Mouse (Mus musculus): Measurements from ENCODE around the gene Wnt3a. TPM values are rescaled to one million over a fixed set of nuclear protein-coding genes. Genes with fewer than 3 reads are reported as not detected.

The Wnt3a gene
- polyA plus RNA-seq, 1 experiment: 0.28 TPM

DNA sequence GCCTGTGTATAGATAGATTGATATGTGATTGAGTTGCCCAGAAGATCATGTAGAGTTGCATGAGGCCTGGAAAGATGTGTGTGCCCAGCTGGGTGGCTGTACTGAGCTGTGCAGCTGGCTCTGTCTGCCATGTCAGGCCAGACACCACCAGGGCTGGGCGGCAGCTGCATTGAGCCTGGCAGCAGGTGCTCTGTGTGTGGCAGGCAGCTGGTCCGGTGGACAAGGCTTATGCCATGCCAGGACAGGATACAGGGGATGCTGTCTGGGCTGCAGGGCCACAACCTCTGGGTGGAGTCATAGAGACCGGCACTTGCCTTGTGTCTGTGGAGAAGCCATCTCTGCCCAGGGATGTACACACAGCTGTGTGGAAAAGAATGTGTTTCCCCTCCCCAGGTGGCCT, 32.4 kb upstream of the Wnt3a start:
- Histone ChIP-seq H3K27ac (ENCODE audit: control insufficient read depth, insufficient read depth, low read length) (no peak overlapping the region), H3K4me1 (replicated peaks; ENCODE audit: control insufficient read depth, insufficient read depth, low read length) (no peaks in the 10 kb centered on the region), H3K36me3 (ENCODE audit: control insufficient read depth, insufficient read depth, low read length) (no peaks in the 10 kb centered on the region), H3K27me3 (ENCODE audit: control insufficient read depth, insufficient read depth, low read length) (no peaks in the 10 kb centered on the region), H3K4me3 (ENCODE audit: control insufficient read depth, insufficient read depth, low read length) (no peak overlapping the region)
- DNase-seq: no peak
- no peak for TF ChIP-seq POLR2A (IDR thresholded peaks at IDR 0.05; ENCODE audit: control insufficient read depth, extremely low read depth, insufficient read depth, low read length, poor library complexity)
- TF ChIP-seq CTCF (IDR thresholded peaks at IDR 0.05; ENCODE audit: borderline replicate concordance, control insufficient read depth, extremely low read depth, insufficient read depth, low read length, poor library complexity): no peak
- WGBS: 90% methylated on average over 3 of the region's 3 CpGs

DNA sequence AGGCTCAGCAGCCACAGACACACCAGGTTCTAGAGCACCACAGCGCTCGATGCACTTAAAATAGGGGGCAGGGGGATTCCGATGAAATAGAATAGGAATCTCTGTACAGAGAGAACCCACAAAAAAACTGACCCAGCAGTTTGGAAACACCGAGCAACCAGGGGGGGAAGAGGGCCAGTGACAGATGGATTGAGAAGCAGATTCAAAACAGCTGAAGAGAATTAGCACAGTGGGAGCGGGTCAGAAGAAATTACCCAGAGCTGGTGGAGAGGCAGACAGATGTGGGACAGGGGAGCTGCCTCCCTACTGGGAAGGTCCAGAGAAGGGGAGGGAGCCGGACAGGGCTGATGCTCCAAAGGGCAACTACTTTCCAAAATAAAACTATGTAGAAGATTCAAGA, 26.0 kb upstream of the Wnt3a start:
- H3K27me3 ChIP-seq (ENCODE audit: control insufficient read depth, insufficient read depth, low read length): no peaks in the 10 kb centered on the region
- H3K27ac ChIP-seq (ENCODE audit: control insufficient read depth, insufficient read depth, low read length): no peak overlapping the region
- H3K36me3 ChIP-seq (ENCODE audit: control insufficient read depth, insufficient read depth, low read length): no peaks in the 10 kb centered on the region
- no peaks in the 10 kb centered on the region for H3K4me1 ChIP-seq (replicated peaks; ENCODE audit: control insufficient read depth, insufficient read depth, low read length)
- no peak for DNase-seq
- H3K4me3 ChIP-seq (ENCODE audit: control insufficient read depth, insufficient read depth, low read length): no peak overlapping the region
- 91% methylated on average over 6 of the region's 6 CpGs for WGBS
- TF ChIP-seq CTCF (IDR thresholded peaks at IDR 0.05; ENCODE audit: borderline replicate concordance, control insufficient read depth, extremely low read depth, insufficient read depth, low read length, poor library complexity): no peak
- TF ChIP-seq POLR2A (IDR thresholded peaks at IDR 0.05; ENCODE audit: control insufficient read depth, extremely low read depth, insufficient read depth, low read length, poor library complexity): no peak

DNA sequence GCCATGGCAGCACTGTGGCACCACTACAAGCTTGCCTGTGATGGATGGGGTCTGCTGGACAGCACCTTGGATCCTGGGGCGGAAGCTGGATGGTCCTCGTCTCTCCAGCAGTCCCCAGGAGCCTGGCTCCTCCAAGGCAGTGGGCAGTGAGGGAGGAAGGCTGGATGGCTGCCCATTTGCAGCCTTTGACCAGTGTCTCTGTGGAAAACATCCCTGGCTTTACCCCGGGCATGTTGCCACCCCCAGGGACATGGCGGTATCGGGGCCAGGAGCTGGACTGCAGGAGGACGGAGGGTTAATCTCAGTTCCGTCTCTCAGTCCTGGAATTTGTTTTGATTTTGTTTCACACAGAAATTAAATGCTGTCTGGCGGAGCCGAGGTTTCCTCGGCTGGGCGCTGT, 23.4 kb upstream of the Wnt3a start:
- 87% methylated on average over 11 of the region's 11 CpGs for WGBS
- no peaks in the 10 kb centered on the region for H3K36me3 ChIP-seq (ENCODE audit: control insufficient read depth, insufficient read depth, low read length)
- no peaks in the 10 kb centered on the region for H3K4me1 ChIP-seq (replicated peaks; ENCODE audit: control insufficient read depth, insufficient read depth, low read length)
- H3K27me3 ChIP-seq (ENCODE audit: control insufficient read depth, insufficient read depth, low read length): no peaks in the 10 kb centered on the region
- H3K27ac ChIP-seq (ENCODE audit: control insufficient read depth, insufficient read depth, low read length): no peak overlapping the region
- no peak overlapping the region for H3K4me3 ChIP-seq (ENCODE audit: control insufficient read depth, insufficient read depth, low read length)
- DNase-seq: no peak
- no peak for TF ChIP-seq POLR2A (IDR thresholded peaks at IDR 0.05; ENCODE audit: control insufficient read depth, extremely low read depth, insufficient read depth, low read length, poor library complexity)

DNA sequence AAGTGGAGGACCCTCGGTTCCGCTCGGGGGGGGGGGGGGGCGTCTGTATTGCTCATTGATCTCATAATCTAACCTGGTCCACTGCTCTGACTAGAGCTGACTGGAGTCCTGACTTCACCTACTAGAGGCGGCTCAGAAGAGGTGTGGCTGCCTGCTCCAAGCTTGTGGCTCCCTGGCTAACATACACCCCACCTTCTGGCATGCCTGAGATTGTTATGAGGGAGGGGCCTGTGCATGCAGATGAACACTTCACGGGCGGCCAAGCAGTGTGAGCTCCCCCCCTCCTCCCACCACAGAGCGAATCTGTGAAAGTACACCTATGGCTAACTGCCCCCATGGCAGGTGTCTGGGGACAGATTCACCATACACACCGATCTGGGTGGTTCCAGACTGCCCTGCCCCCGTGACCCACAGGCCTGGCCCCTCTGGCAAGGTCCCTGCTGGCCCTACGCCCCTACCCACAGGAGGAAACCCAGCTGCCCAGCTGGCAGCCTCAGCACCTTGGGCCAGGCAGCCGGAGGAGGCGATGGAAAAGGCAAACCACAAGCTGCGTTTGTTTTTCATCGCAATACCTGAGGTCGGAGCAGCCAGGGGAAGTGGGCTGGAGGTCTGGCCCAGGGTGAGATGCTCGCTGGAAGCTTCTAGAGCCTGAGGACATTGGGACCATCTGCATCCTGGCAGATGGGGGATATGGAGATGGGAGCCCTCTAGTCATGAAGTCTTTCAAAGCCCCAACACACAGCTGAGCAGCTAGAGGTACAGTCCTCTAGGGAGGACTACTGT, 22.7 kb upstream of the Wnt3a start:
- DNase-seq: no peak
- WGBS: 14% methylated on average over 17 of the region's 17 CpGs
- no peaks in the 10 kb centered on the region for H3K4me1 ChIP-seq (replicated peaks; ENCODE audit: control insufficient read depth, insufficient read depth, low read length)
- no peak overlapping the region for H3K27ac ChIP-seq (ENCODE audit: control insufficient read depth, insufficient read depth, low read length)
- H3K27me3 ChIP-seq (ENCODE audit: control insufficient read depth, insufficient read depth, low read length): peaks cover 1% of the 10 kb centered on the region; the same call in 1 of the 2 replicates
- H3K36me3 ChIP-seq (ENCODE audit: control insufficient read depth, insufficient read depth, low read length): no peaks in the 10 kb centered on the region
- TF ChIP-seq CTCF (IDR thresholded peaks at IDR 0.05; ENCODE audit: borderline replicate concordance, control insufficient read depth, extremely low read depth, insufficient read depth, low read length, poor library complexity) (no peak), POLR2A (IDR thresholded peaks at IDR 0.05; ENCODE audit: control insufficient read depth, extremely low read depth, insufficient read depth, low read length, poor library complexity) (no peak)
- H3K4me3 ChIP-seq (ENCODE audit: control insufficient read depth, insufficient read depth, low read length): no peak overlapping the region

DNA sequence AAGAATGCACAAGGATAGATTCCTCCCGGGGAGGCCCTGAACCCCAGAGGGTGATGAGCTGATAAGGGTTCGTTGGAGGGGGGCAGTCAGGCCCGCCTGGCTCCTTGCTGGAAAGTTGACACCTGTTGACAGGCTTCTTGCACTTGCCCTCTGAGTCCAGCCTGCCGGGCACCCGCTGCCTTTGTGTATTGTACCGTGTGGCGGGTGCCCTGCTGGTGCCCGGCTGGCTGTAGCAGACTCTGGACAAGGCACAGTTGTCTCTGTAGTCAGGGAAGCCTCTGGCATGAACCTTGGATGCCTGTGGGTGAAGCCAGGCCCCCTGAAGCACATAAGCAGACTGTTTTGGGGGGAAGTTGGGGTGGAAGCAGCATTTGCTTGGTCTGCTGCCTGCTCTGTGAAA, 21.9 kb upstream of the Wnt3a start:
- no peak for TF ChIP-seq POLR2A (IDR thresholded peaks at IDR 0.05; ENCODE audit: control insufficient read depth, extremely low read depth, insufficient read depth, low read length, poor library complexity)
- no peak for TF ChIP-seq CTCF (IDR thresholded peaks at IDR 0.05; ENCODE audit: borderline replicate concordance, control insufficient read depth, extremely low read depth, insufficient read depth, low read length, poor library complexity)
- no peak for DNase-seq
- Histone ChIP-seq H3K4me3 (ENCODE audit: control insufficient read depth, insufficient read depth, low read length) (no peak overlapping the region), H3K36me3 (ENCODE audit: control insufficient read depth, insufficient read depth, low read length) (no peaks in the 10 kb centered on the region), H3K27me3 (ENCODE audit: control insufficient read depth, insufficient read depth, low read length) (peaks cover 7% of the 10 kb centered on the region; the same call in 1 of the 2 replicates), H3K27ac (ENCODE audit: control insufficient read depth, insufficient read depth, low read length) (no peak overlapping the region), H3K4me1 (replicated peaks; ENCODE audit: control insufficient read depth, insufficient read depth, low read length) (no peaks in the 10 kb centered on the region)
- WGBS: 78% methylated on average over 8 of the region's 8 CpGs

DNA sequence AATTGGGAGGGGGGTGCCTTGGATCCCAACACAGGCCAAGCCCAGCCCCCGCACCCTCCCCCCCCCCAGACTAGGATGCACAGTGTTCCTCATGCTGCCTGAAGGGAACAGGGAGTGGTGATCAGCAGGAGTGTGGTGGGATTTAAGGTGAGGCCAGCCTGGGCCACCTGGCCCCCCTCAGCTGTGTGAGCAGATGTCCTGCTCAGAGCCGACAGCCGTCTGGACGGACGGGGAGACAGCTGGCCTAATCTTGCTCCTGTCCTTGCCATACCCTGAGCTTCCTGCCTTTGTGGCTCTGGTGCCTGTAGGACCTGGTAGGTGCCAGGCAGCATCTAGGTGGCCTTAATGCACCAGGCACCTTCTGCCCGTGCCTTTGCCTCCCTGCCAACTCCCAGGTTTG, 21.5 kb upstream of the Wnt3a start:
- no peak overlapping the region for H3K27ac ChIP-seq (ENCODE audit: control insufficient read depth, insufficient read depth, low read length)
- TF ChIP-seq POLR2A (IDR thresholded peaks at IDR 0.05; ENCODE audit: control insufficient read depth, extremely low read depth, insufficient read depth, low read length, poor library complexity): no peak
- TF ChIP-seq CTCF (IDR thresholded peaks at IDR 0.05; ENCODE audit: borderline replicate concordance, control insufficient read depth, extremely low read depth, insufficient read depth, low read length, poor library complexity): no peak
- H3K4me1 ChIP-seq (replicated peaks; ENCODE audit: control insufficient read depth, insufficient read depth, low read length): peaks cover 1% of the 10 kb centered on the region; the same call in 1 of the 2 replicates
- peaks cover 11% of the 10 kb centered on the region; the same call in 1 of the 2 replicates for H3K27me3 ChIP-seq (ENCODE audit: control insufficient read depth, insufficient read depth, low read length)
- 84% methylated on average over 6 of the region's 6 CpGs for WGBS
- H3K4me3 ChIP-seq (ENCODE audit: control insufficient read depth, insufficient read depth, low read length): no peak overlapping the region
- DNase-seq: no peak
- H3K36me3 ChIP-seq (ENCODE audit: control insufficient read depth, insufficient read depth, low read length): no peaks in the 10 kb centered on the region

All from thymus, adult 2 months (tissue).